Mouse (Mus musculus): Measurements from ENCODE around the gene Gm10160. TPM values are rescaled to one million over a fixed set of nuclear protein-coding genes. Genes with fewer than 3 reads are reported as not detected.

Gene Gm10160
- polyA plus RNA-seq (2015; fragmentation: Nextera tagmentation; extraction: Ambion mirVana), result not detected in 2 replicates

GRCm38 (mm10) chr7:81855694-81856093 lies at the start of gene Gm10160:
TSS of gene Gm10160 (minus strand) at chr7:81855794.
- H3K27ac ChIP-seq (ENCODE audit: low read length), result peak within 1 kb of the TSS; percentile 82
- H3K9ac ChIP-seq (ENCODE audit: low read length), result peak within 1 kb of the TSS; percentile 39; the same call in 1 of the 2 replicates
- peaks cover 29% of the 10 kb centered on the region for H3K4me1 ChIP-seq (ENCODE audit: control insufficient read depth, insufficient read depth, low read length)
- peak within 1 kb of the TSS; percentile 57 for H3K4me2 ChIP-seq (ENCODE audit: low read depth, low read length)
- WGBS, result 91% methylated on average over 1 of the region's 1 CpGs
- no peaks in the 10 kb centered on the region for H3K27me3 ChIP-seq (ENCODE audit: control insufficient read depth, insufficient read depth, low read length)
- no peak for ATAC-seq (replicated peaks; ENCODE audit: extremely low read depth, insufficient read depth, low FRiP score)
- no peaks in the 10 kb centered on the region for H3K36me3 ChIP-seq (ENCODE audit: control insufficient read depth, insufficient read depth)
- H3K9me3 ChIP-seq (replicated peaks; ENCODE audit: control insufficient read depth, low read length), result no peaks in the 10 kb centered on the region
- peak within 1 kb of the TSS; percentile 18; the same call in 1 of the 2 replicates for H3K4me3 ChIP-seq (ENCODE audit: low read length)

GRCm38 (mm10) chr7:81904926-81905325 lies 49.3 kb upstream of the Gm10160 start:
- Histone ChIP-seq H3K27ac (ENCODE audit: low read length) (no peak overlapping the region), H3K36me3 (ENCODE audit: control insufficient read depth, insufficient read depth) (no peaks in the 10 kb centered on the region), H3K9me3 (replicated peaks; ENCODE audit: control insufficient read depth, low read length) (no peaks in the 10 kb centered on the region), H3K4me1 (ENCODE audit: control insufficient read depth, insufficient read depth, low read length) (no peaks in the 10 kb centered on the region), H3K9ac (ENCODE audit: low read length) (no peak overlapping the region), H3K4me2 (ENCODE audit: low read depth, low read length) (no peak overlapping the region), H3K27me3 (ENCODE audit: control insufficient read depth, insufficient read depth, low read length) (no peaks in the 10 kb centered on the region), H3K4me3 (ENCODE audit: low read length) (no peak overlapping the region)
- ATAC-seq (replicated peaks; ENCODE audit: extremely low read depth, insufficient read depth, low FRiP score), result no peak
- WGBS, result 83% methylated on average over 2 of the region's 2 CpGs

- H3K27ac ChIP-seq (ENCODE audit: low read length), result no peak overlapping the region
- H3K27me3 ChIP-seq (ENCODE audit: control insufficient read depth, insufficient read depth, low read length), result no peaks in the 10 kb centered on the region
- H3K4me2 ChIP-seq (ENCODE audit: low read depth, low read length), result no peak overlapping the region
- H3K36me3 ChIP-seq (ENCODE audit: control insufficient read depth, insufficient read depth), result 0 out of 2 replicates have a peak, but pooled peaks cover 4% of the 10 kb centered on the region
- ATAC-seq (replicated peaks; ENCODE audit: extremely low read depth, insufficient read depth, low FRiP score), result no peak
- no peak overlapping the region for H3K9ac ChIP-seq (ENCODE audit: low read length)
- H3K4me1 ChIP-seq (ENCODE audit: control insufficient read depth, insufficient read depth, low read length), result no peaks in the 10 kb centered on the region
- 64% methylated on average over 4 of the region's 4 CpGs for WGBS
- no peak overlapping the region for H3K4me3 ChIP-seq (ENCODE audit: low read length)
- no peaks in the 10 kb centered on the region for H3K9me3 ChIP-seq (replicated peaks; ENCODE audit: control insufficient read depth, low read length)
Measured at GRCm38 (mm10) chr7:81904094-81904493, 48.5 kb upstream of the Gm10160 start.

- Histone ChIP-seq H3K4me1 (ENCODE audit: control insufficient read depth, insufficient read depth, low read length) (no peaks in the 10 kb centered on the region), H3K27ac (ENCODE audit: low read length) (no peak overlapping the region), H3K4me2 (ENCODE audit: low read depth, low read length) (no peak overlapping the region), H3K4me3 (ENCODE audit: low read length) (no peak overlapping the region), H3K9ac (ENCODE audit: low read length) (no peak overlapping the region), H3K9me3 (replicated peaks; ENCODE audit: control insufficient read depth, low read length) (no peaks in the 10 kb centered on the region), H3K27me3 (ENCODE audit: control insufficient read depth, insufficient read depth, low read length) (no peaks in the 10 kb centered on the region), H3K36me3 (ENCODE audit: control insufficient read depth, insufficient read depth) (0 out of 2 replicates have a peak, but pooled peaks cover 7% of the 10 kb centered on the region)
- WGBS, result 67% methylated on average over 11 of the region's 11 CpGs
- ATAC-seq (replicated peaks; ENCODE audit: extremely low read depth, insufficient read depth, low FRiP score), result no peak
Measured at GRCm38 (mm10) chr7:81899361-81899760, 43.8 kb upstream of the Gm10160 start.

- no peak overlapping the region for H3K27ac ChIP-seq (ENCODE audit: low read length)
- H3K4me2 ChIP-seq (ENCODE audit: low read depth, low read length), result no peak overlapping the region
- peaks cover 7% of the 10 kb centered on the region; the same call in 1 of the 2 replicates for H3K36me3 ChIP-seq (ENCODE audit: control insufficient read depth, insufficient read depth)
- H3K27me3 ChIP-seq (ENCODE audit: control insufficient read depth, insufficient read depth, low read length), result no peaks in the 10 kb centered on the region
- no peaks in the 10 kb centered on the region for H3K9me3 ChIP-seq (replicated peaks; ENCODE audit: control insufficient read depth, low read length)
- ATAC-seq (replicated peaks; ENCODE audit: extremely low read depth, insufficient read depth, low FRiP score), result no peak
- H3K9ac ChIP-seq (ENCODE audit: low read length), result no peak overlapping the region
- no peak overlapping the region for H3K4me3 ChIP-seq (ENCODE audit: low read length)
- peaks cover 4% of the 10 kb centered on the region for H3K4me1 ChIP-seq (ENCODE audit: control insufficient read depth, insufficient read depth, low read length)
- WGBS, result 84% methylated on average over 4 of the region's 4 CpGs
Measured at GRCm38 (mm10) chr7:81885128-81885527, 29.5 kb upstream of the Gm10160 start.

- Histone ChIP-seq H3K27ac (ENCODE audit: low read length) (peak overlapping the region; percentile 49; the same call in 1 of the 2 replicates), H3K9ac (ENCODE audit: low read length) (0 out of 2 replicates have a peak overlapping the region, but pooled peaks have one; percentile 30), H3K4me1 (ENCODE audit: control insufficient read depth, insufficient read depth, low read length) (peaks cover 4% of the 10 kb centered on the region), H3K36me3 (ENCODE audit: control insufficient read depth, insufficient read depth) (peaks cover 3% of the 10 kb centered on the region; the same call in 1 of the 2 replicates), H3K4me3 (ENCODE audit: low read length) (no peak overlapping the region), H3K4me2 (ENCODE audit: low read depth, low read length) (no peak overlapping the region), H3K27me3 (ENCODE audit: control insufficient read depth, insufficient read depth, low read length) (no peaks in the 10 kb centered on the region), H3K9me3 (replicated peaks; ENCODE audit: control insufficient read depth, low read length) (no peaks in the 10 kb centered on the region)
- no peak for ATAC-seq (replicated peaks; ENCODE audit: extremely low read depth, insufficient read depth, low FRiP score)
- 60% methylated on average over 3 of the region's 3 CpGs for WGBS
Measured at GRCm38 (mm10) chr7:81881600-81881999, 26.0 kb upstream of the Gm10160 start.

- 84% methylated on average over 4 of the region's 4 CpGs for WGBS
Measured at GRCm38 (mm10) chr7:81880797-81881196, 25.2 kb upstream of the Gm10160 start.

GRCm38 (mm10) chr7:81880286-81880685 lies 24.7 kb upstream of the Gm10160 start:
- H3K27me3 ChIP-seq (ENCODE audit: control insufficient read depth, insufficient read depth, low read length), result no peaks in the 10 kb centered on the region
- H3K4me2 ChIP-seq (ENCODE audit: low read depth, low read length), result no peak overlapping the region
- no peaks in the 10 kb centered on the region for H3K36me3 ChIP-seq (ENCODE audit: control insufficient read depth, insufficient read depth)
- H3K9me3 ChIP-seq (replicated peaks; ENCODE audit: control insufficient read depth, low read length), result no peaks in the 10 kb centered on the region
- ATAC-seq (replicated peaks; ENCODE audit: extremely low read depth, insufficient read depth, low FRiP score), result no peak
- H3K9ac ChIP-seq (ENCODE audit: low read length), result no peak overlapping the region
- no peak overlapping the region for H3K4me3 ChIP-seq (ENCODE audit: low read length)
- peak overlapping the region; percentile 51 for H3K27ac ChIP-seq (ENCODE audit: low read length)
- WGBS, result 85% methylated on average over 5 of the region's 5 CpGs
- peaks cover 7% of the 10 kb centered on the region for H3K4me1 ChIP-seq (ENCODE audit: control insufficient read depth, insufficient read depth, low read length)

More at GRCm38 (mm10) chr7:81880797-81881196, 25.2 kb upstream of the Gm10160 start:
- no peak overlapping the region for H3K9ac ChIP-seq (ENCODE audit: low read length)
- H3K27me3 ChIP-seq (ENCODE audit: control insufficient read depth, insufficient read depth, low read length), result no peaks in the 10 kb centered on the region
- H3K27ac ChIP-seq (ENCODE audit: low read length), result no peak overlapping the region; the same call in 1 of the 2 replicates
- no peak overlapping the region for H3K4me2 ChIP-seq (ENCODE audit: low read depth, low read length)
- peaks cover under 1% of the 10 kb centered on the region; the same call in 1 of the 2 replicates for H3K36me3 ChIP-seq (ENCODE audit: control insufficient read depth, insufficient read depth)
- H3K4me3 ChIP-seq (ENCODE audit: low read length), result no peak overlapping the region
- no peaks in the 10 kb centered on the region for H3K9me3 ChIP-seq (replicated peaks; ENCODE audit: control insufficient read depth, low read length)
- peak; percentile 72; the same call in 1 of the 2 replicates for ATAC-seq (replicated peaks; ENCODE audit: extremely low read depth, insufficient read depth, low FRiP score)
- peaks cover 4% of the 10 kb centered on the region for H3K4me1 ChIP-seq (ENCODE audit: control insufficient read depth, insufficient read depth, low read length)

GRCm38 (mm10) chr7:81875372-81875771 lies 19.8 kb upstream of the Gm10160 start:
- no peaks in the 10 kb centered on the region for H3K9me3 ChIP-seq (replicated peaks; ENCODE audit: control insufficient read depth, low read length)
- no peak overlapping the region for H3K9ac ChIP-seq (ENCODE audit: low read length)
- H3K27ac ChIP-seq (ENCODE audit: low read length), result 0 out of 2 replicates have a peak overlapping the region, but pooled peaks have one; percentile 8
- WGBS, result 47% methylated on average over 9 of the region's 9 CpGs
- H3K27me3 ChIP-seq (ENCODE audit: control insufficient read depth, insufficient read depth, low read length), result no peaks in the 10 kb centered on the region
- H3K4me1 ChIP-seq (ENCODE audit: control insufficient read depth, insufficient read depth, low read length), result peaks cover 8% of the 10 kb centered on the region
- H3K4me2 ChIP-seq (ENCODE audit: low read depth, low read length), result no peak overlapping the region
- ATAC-seq (replicated peaks; ENCODE audit: extremely low read depth, insufficient read depth, low FRiP score), result no peak
- H3K36me3 ChIP-seq (ENCODE audit: control insufficient read depth, insufficient read depth), result peaks cover 8% of the 10 kb centered on the region
- H3K4me3 ChIP-seq (ENCODE audit: low read length), result no peak overlapping the region

Data from heart, embryonic 16.5 days (tissue).